Mouse (Mus musculus): ENCODE measurements around the gene Gria1. TPM values are rescaled to one million over a fixed set of nuclear protein-coding genes. Genes with fewer than 3 reads are reported as not detected.

The Gria1 gene
- polyA plus RNA-seq, 1 experiment from 2014 or later: 0.07 TPM

GRCm38 (mm10) chr11:57244543-57244942 is 233.4 kb downstream of the Gria1 start:
- WGBS (ENCODE audit: insufficient replicate concordance): 46% methylated on average over 6 of the region's 6 CpGs

GRCm38 (mm10) chr11:57248870-57249269 is 237.7 kb downstream of the Gria1 start:
- Histone ChIP-seq H3K27me3 (replicated peaks) (no peaks in the 10 kb centered on the region), H3K4me1 (no peaks in the 10 kb centered on the region), H3K4me2 (no peak overlapping the region), H3K27ac (no peak overlapping the region), H3K9ac (no peak overlapping the region), H3K36me3 (no peaks in the 10 kb centered on the region), H3K9me3 (replicated peaks) (no peaks in the 10 kb centered on the region), H3K4me3 (no peak overlapping the region)
- WGBS (ENCODE audit: insufficient replicate concordance): 61% methylated on average over 4 of the region's 4 CpGs
- no peak for ATAC-seq

More at GRCm38 (mm10) chr11:57244543-57244942, 233.4 kb downstream of the Gria1 start:
- H3K9me3 ChIP-seq (replicated peaks): no peaks in the 10 kb centered on the region
- no peak overlapping the region for H3K4me2 ChIP-seq
- H3K4me1 ChIP-seq: no peaks in the 10 kb centered on the region
- no peak for ATAC-seq
- H3K27me3 ChIP-seq (replicated peaks): no peaks in the 10 kb centered on the region
- H3K9ac ChIP-seq: no peak overlapping the region
- no peak overlapping the region for H3K4me3 ChIP-seq
- no peaks in the 10 kb centered on the region for H3K36me3 ChIP-seq
- no peak overlapping the region for H3K27ac ChIP-seq

- ATAC-seq: no peak
- no peaks in the 10 kb centered on the region for H3K36me3 ChIP-seq
- H3K4me1 ChIP-seq: no peaks in the 10 kb centered on the region
- no peak overlapping the region for H3K4me3 ChIP-seq
- H3K27ac ChIP-seq: no peak overlapping the region
- no peaks in the 10 kb centered on the region for H3K9me3 ChIP-seq (replicated peaks)
- WGBS (ENCODE audit: insufficient replicate concordance): 70% methylated on average over 7 of the region's 7 CpGs
- no peak overlapping the region for H3K9ac ChIP-seq
- H3K27me3 ChIP-seq (replicated peaks): no peaks in the 10 kb centered on the region
- H3K4me2 ChIP-seq: no peak overlapping the region
Observed at GRCm38 (mm10) chr11:57250129-57250528, 238.9 kb downstream of the Gria1 start.

GRCm38 (mm10) chr11:57271687-57272086 is 260.5 kb downstream of the Gria1 start:
- no peaks in the 10 kb centered on the region for H3K36me3 ChIP-seq
- ATAC-seq: no peak
- no peak overlapping the region for H3K9ac ChIP-seq
- H3K27ac ChIP-seq: no peak overlapping the region
- no peak overlapping the region for H3K4me3 ChIP-seq
- no peaks in the 10 kb centered on the region for H3K4me1 ChIP-seq
- no peaks in the 10 kb centered on the region for H3K9me3 ChIP-seq (replicated peaks)
- H3K4me2 ChIP-seq: no peak overlapping the region
- WGBS (ENCODE audit: insufficient replicate concordance): 72% methylated on average over 8 of the region's 8 CpGs
- no peaks in the 10 kb centered on the region for H3K27me3 ChIP-seq (replicated peaks)

GRCm38 (mm10) chr11:57274687-57275086 is 263.5 kb downstream of the Gria1 start:
- no peaks in the 10 kb centered on the region for H3K4me1 ChIP-seq
- WGBS (ENCODE audit: insufficient replicate concordance): 63% methylated on average over 4 of the region's 4 CpGs
- no peaks in the 10 kb centered on the region for H3K27me3 ChIP-seq (replicated peaks)
- no peak overlapping the region for H3K4me3 ChIP-seq
- no peaks in the 10 kb centered on the region for H3K36me3 ChIP-seq
- H3K27ac ChIP-seq: no peak overlapping the region
- no peak for ATAC-seq
- no peaks in the 10 kb centered on the region for H3K9me3 ChIP-seq (replicated peaks)
- no peak overlapping the region for H3K9ac ChIP-seq
- H3K4me2 ChIP-seq: no peak overlapping the region

- 42% methylated on average over 10 of the region's 10 CpGs for WGBS (ENCODE audit: insufficient replicate concordance)
- Histone ChIP-seq H3K27me3 (replicated peaks) (no peaks in the 10 kb centered on the region), H3K4me2 (no peak overlapping the region), H3K4me1 (no peaks in the 10 kb centered on the region), H3K36me3 (no peaks in the 10 kb centered on the region), H3K9me3 (replicated peaks) (no peaks in the 10 kb centered on the region), H3K4me3 (no peak overlapping the region), H3K9ac (no peak overlapping the region), H3K27ac (no peak overlapping the region)
- no peak for ATAC-seq
Observed at GRCm38 (mm10) chr11:57278056-57278455, 266.9 kb downstream of the Gria1 start.

GRCm38 (mm10) chr11:57286119-57286518 is 274.9 kb downstream of the Gria1 start:
- WGBS (ENCODE audit: insufficient replicate concordance): 62% methylated on average over 2 of the region's 2 CpGs
- H3K27me3 ChIP-seq (replicated peaks): no peaks in the 10 kb centered on the region
- ATAC-seq: no peak

GRCm38 (mm10) chr11:57297376-57297775 is 286.2 kb downstream of the Gria1 start:
- Histone ChIP-seq H3K4me3 (no peak overlapping the region), H3K4me1 (no peaks in the 10 kb centered on the region), H3K36me3 (no peaks in the 10 kb centered on the region), H3K9me3 (replicated peaks) (no peaks in the 10 kb centered on the region), H3K4me2 (no peak overlapping the region), H3K27me3 (replicated peaks) (no peaks in the 10 kb centered on the region), H3K9ac (no peak overlapping the region), H3K27ac (no peak overlapping the region)
- 82% methylated on average over 8 of the region's 8 CpGs for WGBS (ENCODE audit: insufficient replicate concordance)
- ATAC-seq: no peak

More at GRCm38 (mm10) chr11:57286119-57286518, 274.9 kb downstream of the Gria1 start:
- Histone ChIP-seq H3K4me2 (no peak overlapping the region), H3K27ac (no peak overlapping the region), H3K4me3 (no peak overlapping the region), H3K9me3 (replicated peaks) (no peaks in the 10 kb centered on the region), H3K9ac (no peak overlapping the region), H3K36me3 (no peaks in the 10 kb centered on the region), H3K4me1 (no peaks in the 10 kb centered on the region)

- H3K27me3 ChIP-seq (replicated peaks): no peaks in the 10 kb centered on the region
- H3K4me1 ChIP-seq: no peaks in the 10 kb centered on the region
- H3K27ac ChIP-seq: no peak overlapping the region
- no peaks in the 10 kb centered on the region for H3K36me3 ChIP-seq
- no peaks in the 10 kb centered on the region for H3K9me3 ChIP-seq (replicated peaks)
- ATAC-seq: no peak
- H3K4me3 ChIP-seq: no peak overlapping the region
- WGBS (ENCODE audit: insufficient replicate concordance): 66% methylated on average over 2 of the region's 2 CpGs
- H3K4me2 ChIP-seq: no peak overlapping the region
- H3K9ac ChIP-seq: no peak overlapping the region
Observed at GRCm38 (mm10) chr11:57298263-57298662, 287.1 kb downstream of the Gria1 start.

- Histone ChIP-seq H3K4me2 (no peak overlapping the region), H3K9me3 (replicated peaks) (no peaks in the 10 kb centered on the region), H3K4me1 (no peaks in the 10 kb centered on the region), H3K9ac (no peak overlapping the region), H3K27me3 (replicated peaks) (no peaks in the 10 kb centered on the region), H3K27ac (no peak overlapping the region), H3K4me3 (no peak overlapping the region), H3K36me3 (no peaks in the 10 kb centered on the region)
- no peak for ATAC-seq
Observed at GRCm38 (mm10) chr11:57298665-57299064, 287.5 kb downstream of the Gria1 start.

GRCm38 (mm10) chr11:57303602-57304001 is 292.4 kb downstream of the Gria1 start:
- Histone ChIP-seq H3K27ac (no peak overlapping the region), H3K4me3 (no peak overlapping the region), H3K9me3 (replicated peaks) (no peaks in the 10 kb centered on the region), H3K4me1 (no peaks in the 10 kb centered on the region), H3K27me3 (replicated peaks) (no peaks in the 10 kb centered on the region), H3K36me3 (no peaks in the 10 kb centered on the region), H3K4me2 (no peak overlapping the region), H3K9ac (no peak overlapping the region)
- ATAC-seq: no peak
- 83% methylated on average over 1 of the region's 1 CpGs for WGBS (ENCODE audit: insufficient replicate concordance)

- 67% methylated on average over 2 of the region's 2 CpGs for WGBS (ENCODE audit: insufficient replicate concordance)
- no peak overlapping the region for H3K27ac ChIP-seq
- H3K9me3 ChIP-seq (replicated peaks): no peaks in the 10 kb centered on the region
- no peak overlapping the region for H3K4me3 ChIP-seq
- H3K27me3 ChIP-seq (replicated peaks): no peaks in the 10 kb centered on the region
- no peaks in the 10 kb centered on the region for H3K4me1 ChIP-seq
- no peak overlapping the region for H3K9ac ChIP-seq
- no peaks in the 10 kb centered on the region for H3K36me3 ChIP-seq
- ATAC-seq: no peak
- no peak overlapping the region for H3K4me2 ChIP-seq
Observed at GRCm38 (mm10) chr11:57306116-57306515, 294.9 kb downstream of the Gria1 start.

GRCm38 (mm10) chr11:57306892-57307291 is 295.7 kb downstream of the Gria1 start:
- Histone ChIP-seq H3K36me3 (no peaks in the 10 kb centered on the region), H3K4me1 (no peaks in the 10 kb centered on the region), H3K4me3 (no peak overlapping the region), H3K27me3 (replicated peaks) (no peaks in the 10 kb centered on the region), H3K9me3 (replicated peaks) (no peaks in the 10 kb centered on the region), H3K9ac (no peak overlapping the region), H3K4me2 (no peak overlapping the region), H3K27ac (no peak overlapping the region)
- ATAC-seq: no peak
- 72% methylated on average over 1 of the region's 1 CpGs for WGBS (ENCODE audit: insufficient replicate concordance)
